Mouse (Mus musculus) midbrain, embryonic 14.5 days (tissue): ENCODE measurements around the gene Sp3. TPM values are rescaled to one million over a fixed set of nuclear protein-coding genes. Genes with fewer than 3 reads are reported as not detected.

Experiments used
- ATAC-seq: fragments of 200-750 bp; cut with Nextera tagmentation; 2 replicates; pipeline ENCODE4 v1.8.0; 2017; ENCODE audit warnings: moderate number of reproducible peaks, moderate library complexity; ENCODE audit not compliant: low FRiP score, low TSS enrichment
- DNase-seq: peaks from one replicate; pipeline ENCODE4 v3.0.0-alpha.2; 2015
- H3K27ac ChIP-seq: fragments of 300-500 bp; sonication (generic); replicated peaks from 2 replicates; pipeline ENCODE4 v1.5.1; 2014; ENCODE audit warnings: mild to moderate bottlenecking, low read depth, low read length, moderate library complexity
- H3K27me3 ChIP-seq: fragments of 300-500 bp; sonication (generic); 2 replicates; pipeline ENCODE4 v1.6.1; 2014; ENCODE audit warnings: low read length, control low read depth, mixed read lengths; ENCODE audit not compliant: control insufficient read depth, insufficient read depth
- H3K36me3 ChIP-seq: fragments of 300-500 bp; sonication (generic); 2 replicates; pipeline ENCODE4 v1.6.1; 2014; ENCODE audit warnings: low read length, control low read depth; ENCODE audit not compliant: control insufficient read depth, insufficient read depth
- H3K4me1 ChIP-seq: fragments of 300-500 bp; sonication (generic); 2 replicates; pipeline ENCODE4 v1.6.1; 2014; ENCODE audit warnings: mild to moderate bottlenecking, antibody characterized with exemption, low read length, control low read depth; ENCODE audit not compliant: control insufficient read depth, insufficient read depth
- H3K4me2 ChIP-seq: fragments of 300-500 bp; sonication (generic); 2 replicates; pipeline ENCODE4 v1.6.1; 2014; ENCODE audit warnings: mild to moderate bottlenecking, low read length, moderate library complexity
- H3K4me3 ChIP-seq: fragments of 300-500 bp; sonication (generic); replicated peaks from 2 replicates; pipeline ENCODE4 v1.5.1; 2014; ENCODE audit warnings: low read depth, low read length
- H3K9ac ChIP-seq: fragments of 300-500 bp; sonication (generic); replicated peaks from 2 replicates; pipeline ENCODE4 v1.6.1; 2014; ENCODE audit warnings: mild to moderate bottlenecking, low read length, moderate library complexity
- H3K9me3 ChIP-seq: fragments of 300-500 bp; sonication (generic); 2 replicates; pipeline ENCODE4 v1.6.1; 2016; ENCODE audit warnings: low read length, control low read depth, mixed read lengths; ENCODE audit not compliant: control insufficient read depth
- WGBS: fragments of 180-500 bp; shearing (Covaris S2); extraction: QIAGEN DNeasy Blood & Tissue Kit; methylation state at CpG from one replicate; pipeline ENCODE4 v1.1.7; 2014; 5-methylcytosine and 5-hydroxymethylcytosine counted together
- polyA plus RNA-seq: library from polyadenylated mRNA; unstranded; fragments of >200 nt; fragmentation: Nextera tagmentation; extraction: Ambion mirVana; gene quantifications from 2 replicates; pipeline ENCODE4 v1.2.1, GENCODE M21; 2014

Sp3 gene
- polyA plus RNA-seq, 1 experiment from 2014 or later, result 61.5 TPM

- Histone ChIP-seq H3K4me2 (no peak overlapping the region), H3K9ac (no peak overlapping the region), H3K4me3 (no peak overlapping the region), H3K27me3 (no peaks in the 10 kb centered on the region), H3K36me3 (0 out of 2 replicates have a peak, but pooled peaks cover 5% of the 10 kb centered on the region), H3K27ac (no peak overlapping the region), H3K4me1 (no peaks in the 10 kb centered on the region), H3K9me3 (no peaks in the 10 kb centered on the region)
- no peak for ATAC-seq
- no peak for DNase-seq
Observed at GRCm38 (mm10) chr2:72932186-72932585, 48.1 kb downstream of the Sp3 start.

- WGBS, result 62% methylated on average over 10 of the region's 10 CpGs
- Histone ChIP-seq H3K27ac (no peak overlapping the region), H3K36me3 (no peaks in the 10 kb centered on the region), H3K4me3 (no peak overlapping the region), H3K27me3 (no peaks in the 10 kb centered on the region), H3K4me1 (no peaks in the 10 kb centered on the region), H3K9me3 (no peaks in the 10 kb centered on the region), H3K9ac (no peak overlapping the region), H3K4me2 (no peak overlapping the region)
- ATAC-seq (no peak), DNase-seq (no peak)
Observed at GRCm38 (mm10) chr2:72924981-72925380, 55.3 kb downstream of the Sp3 start.

GRCm38 (mm10) chr2:72916170-72916569 lies 64.1 kb downstream of the Sp3 start:
- Histone ChIP-seq H3K27me3 (no peaks in the 10 kb centered on the region), H3K36me3 (no peaks in the 10 kb centered on the region), H3K9me3 (no peaks in the 10 kb centered on the region), H3K4me2 (no peak overlapping the region), H3K4me1 (no peaks in the 10 kb centered on the region), H3K4me3 (no peak overlapping the region), H3K27ac (no peak overlapping the region), H3K9ac (no peak overlapping the region)
- no peak for ATAC-seq
- DNase-seq, result no peak
- 81% methylated on average over 4 of the region's 4 CpGs for WGBS

- WGBS, result 88% methylated on average over 7 of the region's 7 CpGs
- no peaks in the 10 kb centered on the region for H3K36me3 ChIP-seq
- H3K27ac ChIP-seq, result no peak overlapping the region
- no peaks in the 10 kb centered on the region for H3K27me3 ChIP-seq
- no peak overlapping the region for H3K9ac ChIP-seq
- H3K9me3 ChIP-seq, result no peaks in the 10 kb centered on the region
- DNase-seq (no peak), ATAC-seq (no peak)
- H3K4me3 ChIP-seq, result no peak overlapping the region
- H3K4me2 ChIP-seq, result no peak overlapping the region
- H3K4me1 ChIP-seq, result no peaks in the 10 kb centered on the region
Observed at GRCm38 (mm10) chr2:72915245-72915930, 64.9 kb downstream of the Sp3 start.

GRCm38 (mm10) chr2:72913458-72913760 lies 66.8 kb downstream of the Sp3 start:
- H3K36me3 ChIP-seq, result no peaks in the 10 kb centered on the region
- no peak overlapping the region for H3K9ac ChIP-seq
- H3K4me1 ChIP-seq, result no peaks in the 10 kb centered on the region
- ATAC-seq (no peak), DNase-seq (peak; percentile 53)
- H3K9me3 ChIP-seq, result no peaks in the 10 kb centered on the region
- no peak overlapping the region for H3K4me2 ChIP-seq
- no peak overlapping the region for H3K27ac ChIP-seq
- H3K4me3 ChIP-seq, result no peak overlapping the region
- no peaks in the 10 kb centered on the region for H3K27me3 ChIP-seq
- 70% methylated on average over 7 of the region's 7 CpGs for WGBS

DNA sequence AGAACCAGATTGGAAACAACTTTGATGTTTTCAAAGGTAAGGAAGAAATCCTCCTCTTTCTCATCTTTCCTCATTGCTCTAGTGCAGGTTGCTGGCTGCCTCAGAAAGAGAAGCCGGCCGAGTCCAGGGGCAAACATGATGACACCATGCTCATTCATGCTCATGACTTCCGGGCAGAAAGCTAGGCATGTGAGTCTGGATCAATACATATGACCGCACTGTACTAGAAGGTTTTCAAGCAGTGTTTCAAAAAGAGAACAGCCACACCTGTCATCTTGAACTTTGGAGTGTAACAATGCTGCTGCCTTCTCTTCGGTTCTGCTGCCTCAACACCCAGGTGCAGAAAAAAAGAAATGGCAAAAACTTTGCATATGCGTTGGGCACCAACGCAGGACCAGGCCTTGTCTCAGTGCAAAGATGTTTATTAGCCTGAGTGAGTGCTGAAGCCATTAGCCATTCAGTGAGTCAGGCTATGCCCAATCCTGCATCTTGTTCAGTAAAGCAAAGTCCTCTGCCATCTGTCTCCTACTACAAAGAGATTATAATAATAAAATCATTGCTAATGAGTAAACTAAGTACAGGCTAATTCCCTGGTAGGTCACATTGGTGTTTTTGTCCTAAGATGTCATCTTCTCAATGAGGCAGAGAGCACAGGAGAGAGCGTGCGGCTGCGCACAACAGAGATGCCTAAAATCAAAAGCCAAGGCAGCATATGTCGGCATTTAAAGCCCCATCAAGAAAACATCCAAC lies 67.4 kb downstream of the Sp3 start:
- H3K4me2 ChIP-seq, result no peak overlapping the region
- H3K9ac ChIP-seq, result no peak overlapping the region
- DNase-seq (no peak), ATAC-seq (no peak)
- H3K36me3 ChIP-seq, result no peaks in the 10 kb centered on the region
- H3K4me1 ChIP-seq, result no peaks in the 10 kb centered on the region
- H3K27ac ChIP-seq, result no peak overlapping the region
- H3K27me3 ChIP-seq, result no peaks in the 10 kb centered on the region
- 85% methylated on average over 11 of the region's 11 CpGs for WGBS
- no peak overlapping the region for H3K4me3 ChIP-seq
- no peaks in the 10 kb centered on the region for H3K9me3 ChIP-seq

DNA sequence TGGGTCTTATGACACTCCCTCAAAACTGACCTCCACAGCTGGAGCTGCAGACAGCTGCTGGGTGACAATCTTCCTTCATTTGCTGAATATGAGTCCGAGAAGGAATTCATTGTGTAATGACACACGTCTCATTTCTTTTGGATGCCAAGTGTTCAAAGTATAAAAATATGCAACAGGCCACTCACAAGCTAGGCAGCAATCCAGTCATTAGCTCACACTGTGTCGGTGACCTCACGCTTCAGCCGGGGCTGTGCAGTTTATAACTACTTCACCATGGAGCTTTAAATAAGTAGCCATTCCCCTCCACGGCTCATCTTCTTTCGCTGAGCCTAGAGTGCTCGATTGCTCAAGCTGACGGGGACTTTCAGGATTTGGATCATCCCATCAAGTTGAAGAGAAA lies 68.7 kb downstream of the Sp3 start:
- H3K9me3 ChIP-seq, result no peaks in the 10 kb centered on the region
- no peak overlapping the region for H3K4me3 ChIP-seq
- H3K27ac ChIP-seq, result no peak overlapping the region
- no peaks in the 10 kb centered on the region for H3K27me3 ChIP-seq
- 93% methylated on average over 9 of the region's 9 CpGs for WGBS
- ATAC-seq (no peak), DNase-seq (no peak)
- H3K9ac ChIP-seq, result no peak overlapping the region
- H3K4me2 ChIP-seq, result no peak overlapping the region
- no peaks in the 10 kb centered on the region for H3K36me3 ChIP-seq
- no peaks in the 10 kb centered on the region for H3K4me1 ChIP-seq

- ATAC-seq, result no peak
- Histone ChIP-seq H3K36me3 (no peaks in the 10 kb centered on the region), H3K4me1 (no peaks in the 10 kb centered on the region), H3K27ac (no peak overlapping the region), H3K9me3 (no peaks in the 10 kb centered on the region), H3K4me3 (no peak overlapping the region), H3K9ac (no peak overlapping the region), H3K27me3 (no peaks in the 10 kb centered on the region), H3K4me2 (no peak overlapping the region)
- 59% methylated on average over 4 of the region's 4 CpGs for WGBS
- no peak for DNase-seq
Observed at GRCm38 (mm10) chr2:72909046-72909445, 71.2 kb downstream of the Sp3 start.
